In genomic region chr6:99359036-99359698, GRCm38 (mm10) we compare ENCODE assay signal across 14 mouse cellular contexts.
DNase-seq lines count a peak whose midpoint lies in the region; ATAC-seq and TF ChIP-seq lines count a peak whose summit lies in the region.
"Had no signal": no experiment of that assay in that cellular context is flagged by ENCODE, and none has a peak within 500 bp of the region (broad histone marks: within the 10 kb centered on the region; RNA-seq: fewer than 3 reads in every experiment).

No protein-coding gene starts in this region.

- H3K4me3 ChIP-seq in heart, embryonic 13.5 days: no peak overlapping the region
- H3K4me3 ChIP-seq in liver, postnatal 0 days (ENCODE audit: low read depth, low read length): no peak overlapping the region
- H3K4me3 ChIP-seq: layer of hippocampus, adult 2 months; limb, embryonic 13.5 days; neural tube, embryonic 15.5 days had no signal

- DNase-seq in heart, postnatal 4 days: no peak
- peak; percentile 31 to 42 for DNase-seq in B cell, adult 2 months
- DNase-seq in adipocyte (ENCODE audit: low spot score): peak; percentile 20
- no peak for DNase-seq in liver, postnatal 0 days
- DNase-seq in layer of hippocampus, postnatal 10 days (ENCODE audit: low spot score in 2 of 2): no peak
- DNase-seq in retina, postnatal 1 day: no peak
- DNase-seq: thymus, adult 2 months had no signal

- peaks cover 49% of the 10 kb centered on the region for H3K4me1 ChIP-seq in heart, embryonic 13.5 days
- H3K4me1 ChIP-seq in liver, postnatal 0 days (ENCODE audit: insufficient read depth): peaks cover 16% of the 10 kb centered on the region
- H3K4me1 ChIP-seq: limb, embryonic 13.5 days; neural tube, embryonic 15.5 days had no signal

- H3K27ac ChIP-seq in heart, embryonic 13.5 days (replicated peaks): peak overlapping the region; percentile 69
- H3K27ac ChIP-seq in liver, postnatal 0 days (ENCODE audit: low read depth): peak overlapping the region; percentile 53; the same call in 1 of the 2 replicates
- H3K27ac ChIP-seq: layer of hippocampus, adult 2 months; limb, embryonic 13.5 days; neural tube, embryonic 15.5 days had no signal

- no peak overlapping the region; the same call in 1 of the 2 replicates for H3K4me2 ChIP-seq in heart, embryonic 13.5 days
- no peak overlapping the region for H3K4me2 ChIP-seq in liver, postnatal 0 days (ENCODE audit: low read depth, low read length)
- H3K4me2 ChIP-seq: limb, embryonic 13.5 days; midbrain, embryonic 11.5 days; neural tube, embryonic 15.5 days had no signal

- H3K9ac ChIP-seq in heart, embryonic 13.5 days: 0 out of 2 replicates have a peak overlapping the region, but pooled peaks have one; percentile 7
- no peak overlapping the region for H3K9ac ChIP-seq in liver, postnatal 0 days (replicated peaks)
- H3K9ac ChIP-seq: limb, embryonic 13.5 days; neural tube, embryonic 15.5 days had no signal

- no peaks in the 10 kb centered on the region for H3K27me3 ChIP-seq in heart, embryonic 13.5 days (replicated peaks)
- H3K27me3 ChIP-seq in liver, postnatal 0 days (ENCODE audit: insufficient read depth, low read length): no peaks in the 10 kb centered on the region
- H3K27me3 ChIP-seq: limb, embryonic 13.5 days; neural tube, embryonic 15.5 days had no signal

- no peak for ATAC-seq in heart, embryonic 13.5 days (ENCODE audit: extremely low read depth, insufficient number of reproducible peaks, low FRiP score, low TSS enrichment)
- peak; percentile 84 for ATAC-seq in liver, postnatal 0 days
- no peak for ATAC-seq in erythroblast, adult 5-6 weeks (replicated peaks; ENCODE audit: low FRiP score, poor library complexity, severe bottlenecking)
- ATAC-seq: hindbrain, embryonic 16.5 days had no signal

- TF ChIP-seq EP300 in liver, postnatal 0 days (IDR thresholded peaks at IDR 0.05; ENCODE audit: low read depth): no peak

- no peak for TF ChIP-seq CTCF in liver, postnatal 0 days (IDR thresholded peaks at IDR 0.05; ENCODE audit: low read depth)

- WGBS in heart, embryonic 13.5 days: 64% methylated on average over 9 of the region's 9 CpGs
- 39% methylated on average over 9 of the region's 9 CpGs for WGBS in liver, postnatal 0 days (ENCODE audit: insufficient replicate concordance)

- H3K36me3 ChIP-seq in heart, embryonic 13.5 days: no peaks in the 10 kb centered on the region
- H3K36me3 ChIP-seq in liver, postnatal 0 days (replicated peaks; ENCODE audit: insufficient read depth, low read length): no peaks in the 10 kb centered on the region
- H3K36me3 ChIP-seq: limb, embryonic 13.5 days; neural tube, embryonic 15.5 days had no signal

- H3K9me3 ChIP-seq in heart, embryonic 13.5 days: no peaks in the 10 kb centered on the region
- no peaks in the 10 kb centered on the region for H3K9me3 ChIP-seq in liver, postnatal 0 days (ENCODE audit: low read length)
- H3K9me3 ChIP-seq: limb, embryonic 13.5 days; neural tube, embryonic 15.5 days had no signal

Comparison
In these comparisons a context has a peak if more than half of its experiments do, and no peak if none do; other contexts are left out.
1. DNase-seq: peak in B cell, adult 2 months (2 of 2) and adipocyte (single experiment); none in heart, postnatal 4 days (single experiment), liver, postnatal 0 days (single experiment), layer of hippocampus, postnatal 10 days (0 of 2) and retina, postnatal 1 day (single experiment).